Mouse (Mus musculus): Measurements from ENCODE around the gene Klf12.

GRCm38 (mm10) chr14:100052876-100053275 lies 231.6 kb downstream of the Klf12 start:
- TF ChIP-seq GATA1 (IDR thresholded peaks at IDR 0.05; ENCODE audit: borderline replicate concordance, low read length), result no peak
- TF ChIP-seq FLI1 (IDR thresholded peaks at IDR 0.05; ENCODE audit: low read length), result no peak
